Mouse (Mus musculus) testis, adult 2 months (tissue): ENCODE results near the gene Rab40c.

Experiments used
- CTCF ChIP-seq: fragments of 200-500 bp; IDR thresholded peaks from 2 replicates; pipeline ENCODE4 v1.5.1; 2012; ENCODE audit warnings: low read depth, mild to moderate bottlenecking, inconsistent platforms, low read length, moderate library complexity; ENCODE audit not compliant: control insufficient read depth, insufficient read depth, insufficient replicate concordance
- POLR2A ChIP-seq: fragments of 200-500 bp; IDR thresholded peaks from 2 replicates; pipeline ENCODE4 v1.6.1; 2012; ENCODE audit warnings: low read depth, mild to moderate bottlenecking, inconsistent platforms, low read length, moderate library complexity; ENCODE audit not compliant: control insufficient read depth

DNA sequence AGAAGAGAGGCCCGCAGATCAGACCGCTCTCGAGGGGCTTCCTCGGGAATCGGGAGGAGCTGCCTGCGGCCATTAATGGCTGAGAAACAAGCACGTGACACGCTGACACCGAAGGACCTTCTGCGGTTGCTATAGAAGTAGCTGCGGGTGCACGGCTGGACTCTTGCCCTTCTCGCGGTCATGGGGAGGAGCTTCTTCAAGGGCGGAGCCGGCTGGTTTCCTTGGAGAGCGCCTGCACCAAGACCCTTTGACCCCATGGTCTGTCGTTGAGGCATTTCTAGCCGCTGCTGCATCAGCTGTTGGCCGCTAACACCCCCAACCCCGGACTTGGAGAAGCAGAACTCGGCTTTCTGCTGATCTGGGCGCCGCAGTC, 86.2 kb downstream of the Rab40c start, which contains the start of gene Stub1:
- TF ChIP-seq POLR2A (peak; percentile 12; the same call in 1 of the 2 replicates), CTCF (no peak)
